Mouse (Mus musculus) limb, embryonic 15.5 days (tissue): ENCODE measurements around the gene Aim2. TPM values are rescaled to one million over a fixed set of nuclear protein-coding genes. Genes with fewer than 3 reads are reported as not detected.

Experiments used
- ATAC-seq: fragments of 200-750 bp; cut with Nextera tagmentation; 2 replicates; pipeline ENCODE4 v1.8.0; 2017; ENCODE audit warnings: low read depth, moderate TSS enrichment; ENCODE audit not compliant: insufficient number of reproducible peaks, low FRiP score, low TSS enrichment
- H3K27ac ChIP-seq: fragments of 300-500 bp; sonication (generic); 2 replicates; pipeline ENCODE4 v1.5.1; 2015; ENCODE audit warnings: moderate library complexity, mild to moderate bottlenecking, inconsistent platforms
- H3K27me3 ChIP-seq: fragments of 300-500 bp; sonication (generic); 2 replicates; pipeline ENCODE4 v1.6.1; 2015; ENCODE audit warnings: inconsistent platforms
- H3K36me3 ChIP-seq: fragments of 300-500 bp; sonication (generic); 2 replicates; pipeline ENCODE4 v1.6.1; 2015; ENCODE audit warnings: inconsistent platforms
- H3K4me1 ChIP-seq: fragments of 300-500 bp; sonication (generic); 2 replicates; pipeline ENCODE4 v1.6.1; 2015; ENCODE audit warnings: inconsistent platforms
- H3K4me2 ChIP-seq: fragments of 300-500 bp; sonication (generic); 2 replicates; pipeline ENCODE4 v1.6.1; 2015; ENCODE audit warnings: mild to moderate bottlenecking, inconsistent platforms
- H3K4me3 ChIP-seq: fragments of 300-500 bp; sonication (generic); 2 replicates; pipeline ENCODE4 v1.5.1; 2015; ENCODE audit warnings: mild to moderate bottlenecking, inconsistent platforms
- H3K9ac ChIP-seq: fragments of 300-500 bp; sonication (generic); 2 replicates; pipeline ENCODE4 v1.6.1; 2015; ENCODE audit warnings: inconsistent platforms
- H3K9me3 ChIP-seq: fragments of 300-500 bp; sonication (generic); 2 replicates; pipeline ENCODE4 v1.6.1; 2016; ENCODE audit warnings: inconsistent platforms
- WGBS: fragments of 180-500 bp; shearing (Covaris S2); methylation state at CpG from one replicate; pipeline ENCODE4 v1.1.7; 2015; 5-methylcytosine and 5-hydroxymethylcytosine counted together
- polyA plus RNA-seq: library from polyadenylated mRNA; unstranded; fragments of >200 nt; fragmentation: Nextera tagmentation; extraction: Ambion mirVana; gene quantifications from 2 replicates; pipeline ENCODE4 v1.2.1, GENCODE M21; 2015

The Aim2 gene
- polyA plus RNA-seq, 1 experiment from 2014 or later: 1.4 TPM

DNA sequence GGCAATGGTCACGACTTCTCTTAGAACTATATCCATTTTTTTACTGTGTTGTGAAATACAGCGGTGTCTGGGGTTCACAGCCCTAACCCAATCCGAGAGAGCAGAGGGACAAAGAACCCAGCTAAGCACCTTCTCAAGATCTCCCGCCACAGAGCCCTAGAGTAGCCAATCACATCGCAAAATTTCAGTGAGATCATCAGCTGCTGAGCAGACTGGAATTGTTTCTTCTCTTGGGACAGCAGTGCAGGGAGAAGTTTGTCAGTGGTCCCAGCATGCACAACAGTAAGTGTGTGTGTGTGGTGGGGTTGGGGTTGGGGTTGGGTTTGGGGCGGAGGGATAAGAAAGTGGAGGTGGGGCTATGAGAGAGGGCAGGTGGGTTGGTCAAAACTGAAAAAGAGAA lies 733 bp upstream of the Aim2 start:
- ATAC-seq: no peak
- 4% methylated on average over 6 of the region's 6 CpGs for WGBS
- Histone ChIP-seq H3K27ac (no peak overlapping the region), H3K4me3 (no peak overlapping the region), H3K4me2 (0 out of 2 replicates have a peak overlapping the region, but pooled peaks have one; percentile 5), H3K9me3 (no peaks in the 10 kb centered on the region), H3K36me3 (no peaks in the 10 kb centered on the region), H3K9ac (no peak overlapping the region), H3K4me1 (0 out of 2 replicates have a peak, but pooled peaks cover 6% of the 10 kb centered on the region), H3K27me3 (no peaks in the 10 kb centered on the region)

DNA sequence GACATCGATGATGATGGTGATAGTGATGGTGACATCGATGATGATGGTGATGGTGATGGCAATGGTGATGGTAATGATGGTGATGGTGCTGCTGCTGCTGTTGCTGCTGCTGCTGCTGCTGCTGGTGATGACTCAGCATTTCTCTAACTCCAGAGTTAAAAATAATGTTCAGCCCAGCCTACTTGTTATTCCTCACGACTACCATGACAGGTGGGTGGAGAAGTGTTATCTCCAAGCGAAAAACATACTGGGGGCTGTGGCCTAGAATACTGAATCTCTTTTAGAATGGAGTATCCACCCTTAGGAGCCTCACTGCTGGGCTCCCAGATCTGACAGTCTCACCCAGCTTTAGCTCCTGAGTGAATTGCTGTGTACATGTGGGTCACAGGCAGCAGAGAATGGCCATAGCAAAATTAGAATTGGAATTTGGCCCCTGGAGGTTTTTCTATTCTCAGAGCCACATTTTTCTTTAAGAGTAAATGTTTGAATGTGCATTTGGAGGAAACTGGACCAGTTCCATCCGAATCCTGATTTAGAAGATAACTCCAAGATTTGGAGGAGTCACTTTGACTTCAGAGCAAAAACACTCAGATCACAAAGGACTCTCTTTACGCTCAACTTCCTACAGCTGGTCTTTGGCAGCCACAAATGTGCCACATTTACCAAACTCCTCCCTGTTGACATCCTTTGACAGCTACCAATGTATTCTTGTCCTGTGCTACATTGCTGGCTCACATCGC lies 4.6 kb downstream of the Aim2 start:
- Histone ChIP-seq H3K27ac (no peak overlapping the region), H3K4me2 (no peak overlapping the region), H3K9me3 (no peaks in the 10 kb centered on the region), H3K9ac (no peak overlapping the region), H3K36me3 (no peaks in the 10 kb centered on the region), H3K4me3 (no peak overlapping the region), H3K4me1 (0 out of 2 replicates have a peak, but pooled peaks cover under 1% of the 10 kb centered on the region), H3K27me3 (no peaks in the 10 kb centered on the region)
- WGBS: 78% methylated on average over 7 of the region's 7 CpGs
- no peak for ATAC-seq

DNA sequence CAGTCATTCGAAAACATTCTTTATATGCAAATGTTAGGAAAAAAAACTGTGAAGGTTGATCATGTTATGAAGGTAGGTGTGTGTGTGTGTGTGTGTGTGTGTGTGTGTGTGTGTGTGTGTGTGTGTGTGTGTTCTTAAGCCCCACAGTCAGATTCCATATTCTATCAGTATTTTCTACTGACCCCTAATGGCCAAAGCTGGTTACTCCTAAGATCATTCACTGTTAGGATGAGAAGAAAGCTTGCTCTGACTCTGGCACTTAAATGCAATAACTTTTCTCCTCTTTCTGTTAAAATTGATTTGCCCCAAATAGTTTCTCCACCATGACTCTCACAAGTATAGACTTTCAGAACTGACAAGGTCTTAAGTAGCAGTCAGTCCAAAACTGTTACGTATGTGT lies 6.0 kb downstream of the Aim2 start:
- no peak overlapping the region for H3K9ac ChIP-seq
- H3K27ac ChIP-seq: no peak overlapping the region
- WGBS: 88% methylated on average over 2 of the region's 2 CpGs
- no peaks in the 10 kb centered on the region for H3K27me3 ChIP-seq
- no peak overlapping the region for H3K4me2 ChIP-seq
- no peaks in the 10 kb centered on the region for H3K4me1 ChIP-seq
- no peaks in the 10 kb centered on the region for H3K9me3 ChIP-seq
- ATAC-seq: no peak
- H3K36me3 ChIP-seq: no peaks in the 10 kb centered on the region
- H3K4me3 ChIP-seq: no peak overlapping the region

DNA sequence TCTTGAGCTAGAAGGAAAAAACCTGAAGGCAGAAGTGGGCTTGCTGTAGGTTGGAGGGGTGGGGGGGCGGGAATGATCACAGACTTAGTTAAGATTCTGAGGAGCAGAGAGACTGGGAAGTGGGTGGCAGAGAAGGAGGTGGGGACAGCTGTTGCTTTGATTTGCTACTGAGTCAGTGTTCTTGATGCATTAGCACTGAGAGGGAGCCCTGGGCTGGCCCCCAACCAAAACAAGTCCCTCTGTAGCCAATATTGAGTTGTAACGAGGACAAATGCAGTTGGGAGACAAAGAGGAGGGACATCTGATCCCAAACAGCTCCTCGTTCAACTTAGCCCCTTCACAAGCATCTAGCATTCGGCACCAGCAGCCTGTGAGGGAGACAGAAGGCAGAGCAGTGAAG lies 7.1 kb downstream of the Aim2 start:
- H3K4me2 ChIP-seq: no peak overlapping the region
- 37% methylated on average over 4 of the region's 4 CpGs for WGBS
- H3K4me1 ChIP-seq: no peaks in the 10 kb centered on the region
- H3K36me3 ChIP-seq: no peaks in the 10 kb centered on the region
- ATAC-seq: no peak
- no peak overlapping the region for H3K9ac ChIP-seq
- H3K27ac ChIP-seq: no peak overlapping the region
- no peaks in the 10 kb centered on the region for H3K27me3 ChIP-seq
- H3K9me3 ChIP-seq: no peaks in the 10 kb centered on the region
- no peak overlapping the region for H3K4me3 ChIP-seq

DNA sequence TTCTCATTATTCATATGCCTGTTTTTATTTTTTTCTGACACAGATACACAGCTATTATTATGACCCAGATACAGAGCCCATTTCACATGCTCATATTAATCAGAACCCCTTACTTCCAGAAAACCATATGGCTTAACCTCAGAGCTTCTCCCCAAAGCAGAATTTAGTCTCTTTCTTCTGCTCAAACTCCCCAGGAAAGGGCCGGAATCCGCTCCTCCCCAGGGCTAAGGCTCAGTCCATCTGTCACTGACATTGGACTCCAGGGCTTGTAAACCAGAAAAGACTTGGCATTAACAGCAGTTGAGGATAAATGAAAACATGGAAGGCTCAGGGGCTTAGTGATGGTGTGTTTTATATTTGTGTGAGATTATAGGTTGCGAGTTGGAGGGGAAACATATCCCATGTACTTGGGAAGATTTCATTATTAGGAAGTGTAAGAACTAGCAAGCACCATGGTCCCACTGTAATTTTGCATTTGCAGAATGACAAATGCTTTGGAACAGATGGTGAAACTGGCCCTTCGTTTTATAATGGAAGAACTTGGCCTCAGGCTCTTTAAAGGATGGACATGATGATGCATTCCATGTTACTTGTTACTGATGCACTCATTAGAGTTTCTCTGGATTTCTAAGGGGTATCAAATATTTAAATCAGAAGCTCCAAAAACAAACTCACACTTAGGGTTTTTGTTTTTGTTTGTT lies 9.1 kb downstream of the Aim2 start:
- H3K4me2 ChIP-seq: no peak overlapping the region
- WGBS: 60% methylated on average over 4 of the region's 4 CpGs
- H3K36me3 ChIP-seq: no peaks in the 10 kb centered on the region
- H3K4me3 ChIP-seq: no peak overlapping the region
- H3K4me1 ChIP-seq: no peaks in the 10 kb centered on the region
- H3K27ac ChIP-seq: no peak overlapping the region
- no peak for ATAC-seq
- H3K9me3 ChIP-seq: no peaks in the 10 kb centered on the region
- H3K9ac ChIP-seq: no peak overlapping the region
- H3K27me3 ChIP-seq: peaks cover 4% of the 10 kb centered on the region

DNA sequence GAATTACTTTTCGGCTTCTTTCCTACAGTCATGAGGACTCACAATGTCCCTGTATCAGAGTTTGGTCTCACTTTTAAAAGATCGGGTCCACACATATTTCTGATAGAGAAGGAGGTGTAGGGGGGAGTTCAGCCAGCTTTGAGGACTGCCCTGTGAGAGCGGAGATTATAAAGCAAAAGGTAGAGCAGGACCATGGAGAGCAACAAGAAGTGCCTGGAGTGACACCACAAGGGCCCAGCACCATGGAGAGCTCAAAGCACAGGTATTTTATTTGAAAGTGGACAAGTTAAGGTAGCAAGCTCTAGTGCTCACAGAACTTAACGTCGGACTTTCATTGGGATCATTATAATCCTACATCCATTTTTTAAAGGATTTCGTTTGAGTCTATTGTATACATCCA lies 11.0 kb downstream of the Aim2 start:
- Histone ChIP-seq H3K9me3 (no peaks in the 10 kb centered on the region), H3K4me1 (peaks cover 5% of the 10 kb centered on the region), H3K9ac (no peak overlapping the region), H3K4me2 (no peak overlapping the region), H3K36me3 (no peaks in the 10 kb centered on the region), H3K27me3 (peaks cover 23% of the 10 kb centered on the region), H3K27ac (no peak overlapping the region), H3K4me3 (no peak overlapping the region)
- no peak for ATAC-seq
- WGBS: 24% methylated on average over 6 of the region's 6 CpGs

DNA sequence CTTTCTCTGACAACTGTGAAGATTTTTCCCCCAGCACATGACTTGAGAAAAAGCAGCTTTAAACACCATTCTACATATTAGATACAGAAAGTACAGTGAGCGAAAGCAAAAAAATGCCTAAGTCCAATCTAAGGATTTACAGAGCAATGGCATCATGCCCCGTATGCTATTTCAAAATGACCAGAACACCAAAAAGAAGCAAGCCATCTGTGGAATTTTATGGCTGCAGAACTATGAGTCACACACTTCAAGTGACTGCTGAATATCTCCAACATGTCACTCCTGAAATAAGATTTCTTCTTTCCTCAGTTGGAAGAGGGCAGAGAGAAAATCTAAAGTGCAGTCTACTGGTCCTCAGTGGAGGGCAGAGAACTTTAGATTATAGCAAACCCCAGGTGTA lies 12.8 kb downstream of the Aim2 start:
- H3K27me3 ChIP-seq: peaks cover 41% of the 10 kb centered on the region
- H3K4me1 ChIP-seq: peaks cover 18% of the 10 kb centered on the region
- ATAC-seq: no peak
- H3K9me3 ChIP-seq: no peaks in the 10 kb centered on the region
- 87% methylated on average over 2 of the region's 2 CpGs for WGBS
- H3K4me3 ChIP-seq: no peak overlapping the region
- H3K4me2 ChIP-seq: no peak overlapping the region
- no peaks in the 10 kb centered on the region for H3K36me3 ChIP-seq
- H3K9ac ChIP-seq: no peak overlapping the region
- no peak overlapping the region for H3K27ac ChIP-seq

DNA sequence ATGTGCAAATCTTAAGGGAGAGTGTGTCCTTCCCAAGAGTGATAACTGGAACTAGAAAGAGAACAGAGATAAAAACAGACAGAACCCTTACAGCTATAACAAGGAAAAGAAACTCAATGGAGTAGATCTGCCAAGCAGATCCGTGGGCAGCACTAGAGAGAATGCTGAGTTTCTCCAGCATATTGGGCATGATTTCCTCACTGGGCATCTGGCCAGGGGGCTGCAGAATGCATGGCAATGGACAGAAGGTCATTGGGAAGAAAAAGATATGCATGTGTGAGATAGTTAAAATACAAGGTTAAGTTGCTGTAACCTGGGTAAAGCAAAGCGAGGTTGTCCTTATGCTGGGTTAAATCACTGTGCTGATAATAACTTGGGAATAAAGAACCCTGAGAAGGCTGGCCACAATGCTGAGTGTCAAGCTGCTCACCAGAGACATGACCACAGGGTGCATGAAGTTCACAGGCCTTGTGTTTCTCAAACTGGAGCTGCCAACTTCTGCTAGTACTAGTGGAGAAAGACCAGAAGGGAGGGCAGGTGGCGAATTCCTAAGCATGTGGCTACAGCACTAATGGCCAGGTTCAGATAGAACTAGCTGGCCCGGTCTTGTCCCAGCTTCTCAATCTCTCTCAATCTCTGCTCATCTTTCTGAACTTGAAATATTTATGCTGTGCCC lies 13.6 kb downstream of the Aim2 start:
- H3K9me3 ChIP-seq: no peaks in the 10 kb centered on the region
- 77% methylated on average over 4 of the region's 4 CpGs for WGBS
- H3K4me1 ChIP-seq: peaks cover 18% of the 10 kb centered on the region
- peaks cover 46% of the 10 kb centered on the region for H3K27me3 ChIP-seq
- no peaks in the 10 kb centered on the region for H3K36me3 ChIP-seq
- no peak overlapping the region for H3K4me3 ChIP-seq
- ATAC-seq: no peak
- H3K27ac ChIP-seq: no peak overlapping the region
- no peak overlapping the region for H3K4me2 ChIP-seq
- no peak overlapping the region for H3K9ac ChIP-seq

DNA sequence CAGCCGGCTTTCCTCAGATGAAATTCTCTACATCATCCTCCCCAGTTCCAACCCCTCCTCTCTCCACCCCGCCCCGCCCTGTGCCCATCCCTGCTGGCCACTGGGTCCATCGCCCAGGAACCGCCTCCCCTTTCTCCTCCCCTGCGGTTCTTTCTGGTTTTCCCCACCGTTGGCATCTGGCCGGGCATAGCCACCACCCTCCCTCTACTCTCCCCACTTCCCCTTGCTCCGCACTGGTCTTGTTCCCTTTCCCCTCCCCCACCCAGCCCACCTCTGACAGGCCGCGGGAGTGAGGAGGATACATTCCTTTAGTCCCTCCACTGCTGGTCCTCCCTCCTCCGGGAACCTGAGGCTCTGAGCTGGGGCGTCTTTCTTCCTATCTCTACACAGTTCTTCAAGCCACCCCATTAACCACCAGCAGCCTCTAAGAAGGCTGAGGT lies 15.3 kb downstream of the Aim2 start:
- H3K9ac ChIP-seq: no peak overlapping the region
- no peak overlapping the region for H3K27ac ChIP-seq
- H3K4me1 ChIP-seq: peaks cover 18% of the 10 kb centered on the region
- H3K36me3 ChIP-seq: no peaks in the 10 kb centered on the region
- peaks cover 56% of the 10 kb centered on the region for H3K27me3 ChIP-seq
- no peaks in the 10 kb centered on the region for H3K9me3 ChIP-seq
- ATAC-seq: no peak
- 2% methylated on average over 13 of the region's 13 CpGs for WGBS
- no peak overlapping the region; the same call in 1 of the 2 replicates for H3K4me2 ChIP-seq
- H3K4me3 ChIP-seq: no peak overlapping the region

DNA sequence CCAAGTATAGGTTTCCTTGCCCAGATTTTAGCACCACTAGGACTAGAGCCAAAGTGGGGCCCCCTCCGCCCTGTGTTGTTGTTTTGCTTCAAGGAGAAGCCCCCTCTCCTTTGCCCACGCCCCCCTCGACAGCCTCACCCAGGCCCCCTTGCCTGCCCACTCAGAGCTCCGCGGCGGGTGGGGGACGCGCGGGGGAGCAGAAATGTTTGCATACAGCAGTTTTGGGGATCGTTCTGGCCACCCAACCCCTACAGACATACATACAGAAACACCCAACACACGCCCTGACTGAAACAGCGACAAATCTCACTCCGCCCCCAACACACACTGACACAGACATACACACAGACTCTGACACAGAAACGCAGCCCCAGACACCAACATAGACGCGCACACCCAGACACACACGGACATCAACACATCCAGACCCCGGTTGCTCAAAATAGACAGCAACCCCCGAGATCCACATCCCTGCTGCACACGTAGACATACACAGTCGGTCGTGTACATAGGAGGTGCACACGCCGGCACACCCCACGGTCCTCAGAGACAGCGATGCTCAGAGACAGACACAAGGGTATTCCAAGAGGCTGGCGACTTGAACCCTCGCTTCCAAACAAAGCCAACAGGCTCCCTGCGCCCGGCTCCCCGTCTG lies 16.1 kb downstream of the Aim2 start:
- Histone ChIP-seq H3K9me3 (no peaks in the 10 kb centered on the region), H3K27ac (no peak overlapping the region), H3K4me2 (peak overlapping the region; percentile 81), H3K9ac (0 out of 2 replicates have a peak overlapping the region, but pooled peaks have one; percentile 20), H3K4me1 (peaks cover 18% of the 10 kb centered on the region), H3K4me3 (peak overlapping the region; percentile 44), H3K36me3 (no peaks in the 10 kb centered on the region), H3K27me3 (peaks cover 56% of the 10 kb centered on the region)
- WGBS: under 1% methylated on average over 31 of the region's 31 CpGs
- ATAC-seq: no peak; the same call in 1 of the 2 replicates

DNA sequence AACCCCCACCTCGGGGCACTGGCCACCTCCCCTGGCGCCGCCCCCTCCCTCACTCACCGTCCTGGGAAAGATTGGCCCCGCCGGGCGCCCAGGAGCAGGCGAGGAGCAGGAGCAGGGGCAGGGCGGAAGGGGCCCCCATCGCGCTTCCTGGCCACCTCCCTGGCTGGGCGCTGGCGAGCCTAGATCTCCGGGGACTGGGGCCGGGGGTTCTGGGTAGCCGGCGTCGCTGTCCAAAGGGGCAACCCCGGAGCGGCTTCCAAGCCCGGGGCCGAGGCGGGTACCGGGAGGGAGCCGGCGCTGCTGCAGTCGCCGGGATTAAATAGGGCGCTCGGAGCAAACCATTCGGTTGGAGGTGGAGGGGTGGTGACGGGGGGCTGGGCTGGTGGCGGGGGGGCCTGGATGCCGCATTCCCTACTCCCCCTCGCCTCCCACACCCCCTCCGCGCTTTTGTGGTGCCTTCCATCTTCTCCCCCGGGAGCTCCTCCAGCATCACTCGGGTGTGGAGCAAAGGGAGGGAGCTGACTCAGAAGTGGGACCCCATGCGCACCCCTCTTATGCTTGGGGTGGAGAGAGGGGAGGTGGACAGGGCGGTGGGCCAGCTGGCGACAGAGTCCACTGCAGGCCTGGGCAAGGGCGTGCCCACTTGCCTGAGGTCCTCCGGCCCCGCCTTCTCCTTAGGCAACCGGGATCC lies 16.8 kb downstream of the Aim2 start, which contains the start of gene Cadm3:
Cadm3 (minus strand) TSS at position 340 of the 691 bp plus-strand sequence.
- peak within 1 kb of the TSS; percentile 81 for H3K4me2 ChIP-seq
- 0 out of 2 replicates have a peak, but pooled peaks have one; percentile 8 for ATAC-seq
- H3K27me3 ChIP-seq: peaks cover 56% of the 10 kb centered on the region
- under 1% methylated on average over 44 of the region's 46 CpGs for WGBS
- 0 out of 2 replicates have a peak within 1 kb of the TSS, but pooled peaks have one; percentile 20 for H3K9ac ChIP-seq
- no peaks in the 10 kb centered on the region for H3K9me3 ChIP-seq
- no peaks in the 10 kb centered on the region for H3K36me3 ChIP-seq
- peak within 1 kb of the TSS; percentile 44 for H3K4me3 ChIP-seq
- H3K27ac ChIP-seq: no peak within 1 kb of the TSS
- H3K4me1 ChIP-seq: peaks cover 18% of the 10 kb centered on the region
